Mouse (Mus musculus) midbrain, embryonic 16.5 days (tissue): ENCODE data around the gene Snapc2. TPM values are rescaled to one million over a fixed set of nuclear protein-coding genes. Genes with fewer than 3 reads are reported as not detected.
"Not testable (repeated sequence)": the region's sequence is repeated elsewhere in the genome, so short reads cannot be mapped to it uniquely, and the experiment has no call there.

Experiments
- ATAC-seq: fragments of 200-750 bp; cut with Nextera tagmentation; 2 replicates; pipeline ENCODE4 v1.8.0; 2017; ENCODE audit warnings: moderate TSS enrichment
- H3K27ac ChIP-seq: fragments of 300-500 bp; sonication (generic); 2 replicates; pipeline ENCODE4 v1.5.1; 2014; ENCODE audit warnings: mild to moderate bottlenecking, low read length, mixed read lengths
- H3K27me3 ChIP-seq: fragments of 300-500 bp; sonication (generic); 2 replicates; pipeline ENCODE4 v1.6.1; 2014; ENCODE audit warnings: low read depth, low read length, mixed read lengths; ENCODE audit not compliant: control insufficient read depth, insufficient read depth
- H3K36me3 ChIP-seq: fragments of 300-500 bp; sonication (generic); 2 replicates; pipeline ENCODE4 v1.6.1; 2014; ENCODE audit warnings: mild to moderate bottlenecking, low read length, moderate library complexity, mixed read lengths; ENCODE audit not compliant: control insufficient read depth, insufficient read depth
- H3K4me1 ChIP-seq: fragments of 300-500 bp; sonication (generic); 2 replicates; pipeline ENCODE4 v1.6.1; 2014; ENCODE audit warnings: mild to moderate bottlenecking, low read length, mixed read lengths; ENCODE audit not compliant: control insufficient read depth, insufficient read depth
- H3K4me2 ChIP-seq: fragments of 300-500 bp; sonication (generic); 2 replicates; pipeline ENCODE4 v1.6.1; 2014; ENCODE audit warnings: mild to moderate bottlenecking, low read length, mixed read lengths
- H3K4me3 ChIP-seq: fragments of 300-500 bp; sonication (generic); 2 replicates; pipeline ENCODE4 v1.5.1; 2014; ENCODE audit warnings: low read depth, mild to moderate bottlenecking, low read length, moderate library complexity, mixed read lengths
- H3K9ac ChIP-seq: fragments of 300-500 bp; sonication (generic); 2 replicates; pipeline ENCODE4 v1.6.1; 2014; ENCODE audit warnings: low read depth, low read length, mixed read lengths
- H3K9me3 ChIP-seq: fragments of 300-500 bp; sonication (generic); replicated peaks from 2 replicates; pipeline ENCODE4 v1.6.1; 2014; ENCODE audit warnings: mild to moderate bottlenecking, low read length, mixed read lengths; ENCODE audit not compliant: control insufficient read depth, poor library complexity, severe bottlenecking
- WGBS: fragments of 180-500 bp; shearing (Covaris S2); extraction: QIAGEN DNeasy Blood & Tissue Kit; methylation state at CpG from one replicate; pipeline ENCODE4 v1.1.7; 2014; 5-methylcytosine and 5-hydroxymethylcytosine counted together
- polyA plus RNA-seq: library from polyadenylated mRNA; unstranded; fragments of >200 nt; fragmentation: Nextera tagmentation; extraction: Ambion mirVana; gene quantifications from 2 replicates; pipeline ENCODE4 v1.2.1, GENCODE M21; 2015

The Snapc2 gene
- polyA plus RNA-seq, 1 experiment from 2014 or later = 62.9 TPM

GRCm38 (mm10) chr8:4247951-4248540 is 4.8 kb upstream of the Snapc2 start, which contains the start of gene Tgfbr3l:
TSS of gene Tgfbr3l (plus strand) at chr8:4248214.
- ATAC-seq = no peak
- Histone ChIP-seq H3K4me1 (peaks cover 3% of the 10 kb centered on the region; the same call in 1 of the 2 replicates), H3K27ac (no peak within 1 kb of the TSS), H3K36me3 (peaks cover 35% of the 10 kb centered on the region), H3K9me3 (no peaks in the 10 kb centered on the region), H3K4me3 (no peak within 1 kb of the TSS), H3K4me2 (no peak within 1 kb of the TSS), H3K27me3 (no peaks in the 10 kb centered on the region), H3K9ac (peak within 1 kb of the TSS; percentile 21; the same call in 1 of the 2 replicates)
- 81% methylated on average over 15 of the region's 15 CpGs for WGBS

GRCm38 (mm10) chr8:4249213-4249612 is 3.7 kb upstream of the Snapc2 start:
- no peak overlapping the region for H3K4me3 ChIP-seq
- ATAC-seq = no peak
- peak overlapping the region; percentile 15; the same call in 1 of the 2 replicates for H3K9ac ChIP-seq
- peaks cover 25% of the 10 kb centered on the region for H3K36me3 ChIP-seq
- no peak overlapping the region for H3K4me2 ChIP-seq
- H3K4me1 ChIP-seq = peaks cover 11% of the 10 kb centered on the region
- H3K27me3 ChIP-seq = no peaks in the 10 kb centered on the region
- WGBS = 16% methylated on average over 29 of the region's 29 CpGs
- H3K27ac ChIP-seq = no peak overlapping the region
- H3K9me3 ChIP-seq = no peaks in the 10 kb centered on the region

DNA sequence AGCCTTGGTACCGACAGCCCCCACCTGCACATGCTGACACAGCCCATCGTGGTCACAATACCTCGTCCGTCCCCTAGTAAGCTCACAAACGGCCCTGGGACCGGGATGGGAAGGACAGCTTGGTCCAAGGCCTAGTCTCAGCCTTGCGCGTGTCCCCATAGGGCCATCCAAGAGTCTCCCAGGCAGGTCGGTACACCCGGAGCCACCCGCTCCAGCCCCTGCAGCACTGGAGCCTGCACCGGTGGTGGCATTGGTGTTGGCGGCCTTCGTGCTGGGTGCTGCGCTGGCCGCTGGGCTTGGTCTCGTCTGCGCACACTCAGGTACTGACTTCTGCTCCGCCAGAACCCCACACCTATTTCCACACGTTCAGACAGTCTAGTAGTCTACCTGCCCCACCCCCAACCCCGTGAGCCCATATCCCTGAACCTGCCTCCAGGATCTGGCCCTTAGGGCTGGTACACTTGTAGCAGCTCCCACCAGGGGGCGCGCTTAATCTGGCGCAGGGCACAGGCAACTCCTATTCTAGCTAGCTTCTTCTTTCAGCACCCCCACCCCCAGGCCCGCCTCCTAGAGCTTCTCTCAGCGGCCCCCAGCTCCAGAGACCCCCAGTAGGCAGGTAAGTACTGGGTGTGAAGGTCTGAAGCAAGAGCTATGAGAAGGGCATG is 2.4 kb upstream of the Snapc2 start:
- no peak overlapping the region for H3K4me3 ChIP-seq
- H3K9ac ChIP-seq = no peak overlapping the region
- H3K4me1 ChIP-seq = peaks cover 13% of the 10 kb centered on the region
- ATAC-seq = 0 out of 2 replicates have a peak, but pooled peaks have one; percentile 1
- H3K9me3 ChIP-seq = no peaks in the 10 kb centered on the region
- H3K27ac ChIP-seq = no peak overlapping the region
- H3K27me3 ChIP-seq = no peaks in the 10 kb centered on the region
- no peak overlapping the region for H3K4me2 ChIP-seq
- peaks cover 20% of the 10 kb centered on the region for H3K36me3 ChIP-seq
- WGBS = 32% methylated on average over 26 of the region's 26 CpGs

GRCm38 (mm10) chr8:4252116-4252760 is 642 bp upstream of the Snapc2 start:
- H3K4me2 ChIP-seq = peak overlapping the region; percentile 75
- peak overlapping the region; percentile 84 for H3K4me3 ChIP-seq
- peak overlapping the region; percentile 88 for H3K27ac ChIP-seq
- ATAC-seq = peak; percentile 0; the same call in 1 of the 2 replicates
- peak overlapping the region; percentile 87 for H3K9ac ChIP-seq
- peaks cover 12% of the 10 kb centered on the region for H3K36me3 ChIP-seq
- H3K9me3 ChIP-seq = no peaks in the 10 kb centered on the region
- 43% methylated on average over 8 of the region's 8 CpGs for WGBS
- H3K4me1 ChIP-seq = peaks cover 25% of the 10 kb centered on the region
- H3K27me3 ChIP-seq = no peaks in the 10 kb centered on the region

DNA sequence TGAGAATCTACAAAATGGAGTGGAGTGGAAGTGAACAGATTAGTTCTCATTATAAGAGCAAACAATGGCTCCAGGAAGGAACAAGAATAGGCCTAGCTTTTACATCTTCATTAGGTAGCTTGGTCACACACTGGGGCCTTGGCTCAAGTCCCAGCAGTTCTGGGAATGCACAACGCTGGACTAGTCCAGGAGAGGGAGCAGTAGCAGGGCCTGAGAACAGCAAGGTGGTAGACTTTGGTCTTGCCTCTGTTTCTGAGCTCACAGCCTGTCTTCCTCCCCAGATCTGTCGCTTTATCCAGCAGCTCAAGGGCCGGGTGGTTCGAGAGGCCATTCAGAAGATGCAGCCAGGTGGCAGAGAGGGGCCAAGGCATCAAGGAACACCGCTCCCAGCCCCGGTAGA is 1.1 kb downstream of the Snapc2 start:
- Histone ChIP-seq H3K9me3 (no peaks in the 10 kb centered on the region), H3K4me2 (peak overlapping the region; percentile 75), H3K36me3 (peaks cover 8% of the 10 kb centered on the region; the same call in 1 of the 2 replicates), H3K4me3 (peak overlapping the region; percentile 84), H3K27ac (peak overlapping the region; percentile 88), H3K9ac (peak overlapping the region; percentile 15; the same call in 1 of the 2 replicates), H3K27me3 (no peaks in the 10 kb centered on the region), H3K4me1 (peaks cover 32% of the 10 kb centered on the region)
- WGBS = 50% methylated on average over 6 of the region's 6 CpGs
- no peak for ATAC-seq

DNA sequence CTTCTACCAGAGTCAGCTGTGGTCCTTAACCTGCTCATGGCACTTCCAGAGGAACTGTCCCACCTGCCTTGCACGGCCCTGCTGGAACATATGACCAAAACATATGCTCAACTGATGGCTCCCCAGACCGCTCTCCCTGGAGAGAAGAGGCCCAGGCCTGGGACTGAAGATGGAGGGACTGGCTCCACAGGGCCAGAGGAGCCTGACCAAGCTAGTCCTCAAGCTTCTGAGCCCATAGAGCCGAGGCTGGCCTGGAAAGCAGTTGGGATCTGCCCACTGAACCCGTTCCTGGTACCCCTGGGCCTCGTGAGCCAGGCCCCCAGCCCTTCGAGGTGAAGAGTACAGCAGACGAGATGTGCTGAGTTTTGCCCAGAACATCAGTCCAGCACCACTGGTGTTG is 2.6 kb downstream of the Snapc2 start:
- peaks cover 10% of the 10 kb centered on the region; the same call in 1 of the 2 replicates for H3K36me3 ChIP-seq
- 89% methylated on average over 7 of the region's 7 CpGs for WGBS
- not testable (repeated sequence) for H3K27ac ChIP-seq, H3K4me3 ChIP-seq, H3K9ac ChIP-seq, H3K4me2 ChIP-seq, H3K27me3 ChIP-seq, ATAC-seq, H3K9me3 ChIP-seq
- H3K4me1 ChIP-seq = peaks cover 40% of the 10 kb centered on the region

- 54% methylated on average over 4 of the region's 4 CpGs for WGBS
- H3K4me1 ChIP-seq = peaks cover 40% of the 10 kb centered on the region
- H3K27ac ChIP-seq = peak overlapping the region; percentile 97
- H3K4me2 ChIP-seq = peak overlapping the region; percentile 73
- H3K9me3 ChIP-seq = no peaks in the 10 kb centered on the region
- peak overlapping the region; percentile 87 for H3K4me3 ChIP-seq
- H3K36me3 ChIP-seq = peaks cover 10% of the 10 kb centered on the region; the same call in 1 of the 2 replicates
- peak overlapping the region; percentile 96 for H3K9ac ChIP-seq
- no peaks in the 10 kb centered on the region for H3K27me3 ChIP-seq
- no peak for ATAC-seq
Observed at GRCm38 (mm10) chr8:4256911-4257310, 4.0 kb downstream of the Snapc2 start.

DNA sequence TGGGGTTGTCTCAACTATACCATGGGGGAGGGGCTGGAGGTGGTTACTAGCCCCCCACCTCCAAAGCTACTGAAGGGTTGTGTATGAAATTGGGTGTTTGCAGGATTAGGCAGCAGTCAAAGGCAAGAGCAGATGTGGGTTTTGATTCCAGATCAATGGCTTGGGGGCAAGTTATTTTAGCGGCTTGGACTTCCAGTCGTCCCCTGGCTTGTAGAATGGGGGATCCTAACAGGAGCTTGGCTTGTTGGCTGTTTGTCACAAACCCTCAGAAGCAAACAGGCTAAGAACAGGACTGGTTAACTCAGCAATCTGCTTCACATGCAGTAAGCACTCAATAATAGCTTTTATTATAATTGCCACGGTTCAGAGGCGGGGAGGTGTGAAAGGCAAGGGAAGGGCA is 4.5 kb downstream of the Snapc2 start:
- 58% methylated on average over 4 of the region's 4 CpGs for WGBS
- no peaks in the 10 kb centered on the region for H3K9me3 ChIP-seq
- H3K36me3 ChIP-seq = peaks cover 10% of the 10 kb centered on the region; the same call in 1 of the 2 replicates
- H3K27ac ChIP-seq = peak overlapping the region; percentile 97
- peak overlapping the region; percentile 96 for H3K9ac ChIP-seq
- ATAC-seq = no peak
- H3K4me2 ChIP-seq = peak overlapping the region; percentile 73
- H3K27me3 ChIP-seq = no peaks in the 10 kb centered on the region
- peaks cover 39% of the 10 kb centered on the region for H3K4me1 ChIP-seq
- peak overlapping the region; percentile 87 for H3K4me3 ChIP-seq
